In genomic region chr16:55835798-55836197, GRCm38 (mm10) we compare ENCODE assay signal across 21 mouse cellular contexts. TPM values are rescaled to one million over a fixed set of nuclear protein-coding genes. Genes with fewer than 3 reads are reported as not detected.
DNase-seq lines count a peak whose midpoint lies in the region; ATAC-seq and TF ChIP-seq lines count a peak whose summit lies in the region.
"Had no signal": no experiment of that assay in that cellular context is flagged by ENCODE, and none has a peak within 500 bp of the region (broad histone marks: within the 10 kb centered on the region; RNA-seq: fewer than 3 reads in every experiment).

No protein-coding gene starts in this region.

- H3K36me3 ChIP-seq in lung, postnatal 0 days (ENCODE audit: insufficient read depth, low read length), result no peaks in the 10 kb centered on the region
- H3K36me3 ChIP-seq: embryonic facial prominence, embryonic 12.5 days; forebrain, embryonic 15.5 days had no signal

- no peak overlapping the region for H3K27ac ChIP-seq in lung, postnatal 0 days (ENCODE audit: low read length)
- H3K27ac ChIP-seq: embryonic facial prominence, embryonic 12.5 days; forebrain, embryonic 15.5 days; hindbrain, embryonic 14.5 days had no signal

- no peaks in the 10 kb centered on the region for H3K27me3 ChIP-seq in lung, postnatal 0 days (replicated peaks; ENCODE audit: insufficient read depth, low read length)
- H3K27me3 ChIP-seq: embryonic facial prominence, embryonic 12.5 days; forebrain, embryonic 15.5 days; Patski had no signal

- H3K9ac ChIP-seq in lung, postnatal 0 days (replicated peaks; ENCODE audit: low read depth), result no peak overlapping the region
- H3K9ac ChIP-seq: embryonic facial prominence, embryonic 12.5 days; forebrain, embryonic 15.5 days; hindbrain, embryonic 14.5 days had no signal

- ATAC-seq in frontal cortex, adult (ENCODE audit: low TSS enrichment), result peak; percentile 42; the same call in 1 of the 2 replicates
- no peak for ATAC-seq in lung, postnatal 0 days
- no peak for ATAC-seq in megakaryocyte-erythroid progenitor cell, adult 5-6 weeks (replicated peaks; ENCODE audit: low FRiP score, low TSS enrichment, poor library complexity, severe bottlenecking)
- ATAC-seq: activated CD4-positive, CD25-positive, alpha-beta regulatory T cell, adult 4 months; forebrain, embryonic 15.5 days; intestine, embryonic 16.5 days; Patski had no signal

- no peaks in the 10 kb centered on the region for H3K9me3 ChIP-seq in lung, postnatal 0 days (ENCODE audit: low read length)
- H3K9me3 ChIP-seq: embryonic facial prominence, embryonic 12.5 days; forebrain, embryonic 15.5 days had no signal

- H3K4me2 ChIP-seq in lung, postnatal 0 days (replicated peaks; ENCODE audit: low read depth, low read length), result no peak overlapping the region
- H3K4me2 ChIP-seq: embryonic facial prominence, embryonic 12.5 days; forebrain, embryonic 15.5 days; hindbrain, embryonic 14.5 days had no signal

- no peak overlapping the region for H3K4me3 ChIP-seq in lung, postnatal 0 days (ENCODE audit: low read depth, low read length)
- H3K4me3 ChIP-seq: embryonic facial prominence, embryonic 12.5 days; forebrain, embryonic 15.5 days had no signal

- TF ChIP-seq CTCF in lung, postnatal 0 days (IDR thresholded peaks at IDR 0.05), result no peak

- DNase-seq in frontal cortex, postnatal 14 days (ENCODE audit: low spot score in 2 of 2), result no peak
- peak; percentile 10 for DNase-seq in lung, postnatal 0 days (ENCODE audit: low spot score)
- no peak for DNase-seq in lung, adult 18-20 months
- peak; percentile 60 for DNase-seq in induced T-regulatory cell, adult 2 months (ENCODE audit: low read depth)
- no peak for DNase-seq in heart, postnatal 4 days
- DNase-seq in testis, postnatal 14 days (ENCODE audit: low spot score), result no peak
- DNase-seq: adrenal gland, adult 8-10 months; adrenal gland, postnatal 36 days; cerebellum, adult 11-12 months; cerebellum, adult 9-10 months; cerebellum, postnatal 25 days; gastrocnemius, postnatal 14 days; heart, postnatal 10 days had no signal

- peaks cover 3% of the 10 kb centered on the region; the same call in 1 of the 2 replicates for H3K4me1 ChIP-seq in lung, postnatal 0 days (ENCODE audit: insufficient read depth, low read depth, low read length)

- no peak for TF ChIP-seq EP300 in lung, postnatal 0 days (IDR thresholded peaks at IDR 0.05)

RNA-seq across cellular contexts. Expression of gene Nfkbiz, which starts 2.9 kb away (rescaled TPM):
- polyA plus RNA-seq in lung, postnatal 0 days (2015; fragmentation: Nextera tagmentation; extraction: Ambion mirVana), result 16.0 and 21.5 TPM in 2 replicates
- 3.5 and 4.9 TPM in 2 replicates for total RNA-seq in megakaryocyte-erythroid progenitor cell, adult 5-6 weeks (2014; fragmentation: Nextera tagmentation)
- 6.1 and 9.4 TPM in 2 replicates for total RNA-seq in megakaryocyte-erythroid progenitor cell, adult 5-6 weeks (2017)
- 1 to 10 TPM; 3.8 to 3.9 TPM for total RNA-seq in heart, postnatal 4 days (2021)

RNA-seq across cellular contexts. Expression of gene Nxpe3, which starts 59.3 kb away (rescaled TPM):
- polyA plus RNA-seq in lung, postnatal 0 days (2015; fragmentation: Nextera tagmentation; extraction: Ambion mirVana), result 0.47 and 0.71 TPM in 2 replicates
- 4.5 and 5.4 TPM in 2 replicates for total RNA-seq in megakaryocyte-erythroid progenitor cell, adult 5-6 weeks (2014; fragmentation: Nextera tagmentation)
- total RNA-seq in megakaryocyte-erythroid progenitor cell, adult 5-6 weeks (2017), result 6.1 and 7.2 TPM in 2 replicates
- under 1 TPM; 0.50 to 0.55 TPM for total RNA-seq in heart, postnatal 4 days (2021)

Comparison
In these comparisons a context has a peak if more than half of its experiments do, and no peak if none do; other contexts are left out.
1. DNase-seq: peak in lung, postnatal 0 days (single experiment) and induced T-regulatory cell, adult 2 months (single experiment); none in frontal cortex, postnatal 14 days (0 of 2), lung, adult 18-20 months (0 of 2), heart, postnatal 4 days (single experiment) and testis, postnatal 14 days (single experiment).